Mouse (Mus musculus): ENCODE measurements around the gene Zdhhc24.

GRCm38 (mm10) chr19:4854552-4855469 is 23.7 kb upstream of the Zdhhc24 start, which contains the start of gene Ctsf:
- TF ChIP-seq POLR2A (IDR thresholded peaks at IDR 0.05; ENCODE audit: low read depth, low read length) (peak; percentile 36), CTCF (conservative IDR thresholded peaks at IDR 0.05; ENCODE audit: insufficient read depth, insufficient read length, low read depth, low read length) (no peak)

Data from kidney, adult 2 months (tissue).